Mouse (Mus musculus) CH12.LX (cell line): Measurements from ENCODE around the gene Ybx3. TPM values are rescaled to one million over a fixed set of nuclear protein-coding genes. Genes with fewer than 3 reads are reported as not detected.

Experiments used
- DNase-seq: peaks from one replicate; pipeline ENCODE4 v3.0.0-alpha.2; 2013; ENCODE audit errors: extremely low read depth
- H3K27ac ChIP-seq: 2 replicates; pipeline ENCODE4 v1.5.1; 2012; ENCODE audit warnings: low read depth, mild to moderate bottlenecking, control low read depth, moderate library complexity; ENCODE audit not compliant: insufficient read depth
- H3K27me3 ChIP-seq: replicated peaks from 2 replicates; pipeline ENCODE3; 2012; ENCODE audit warnings: inconsistent platforms
- H3K36me3 ChIP-seq, 2 experiments: replicated peaks in 1 of 2; 2 replicates each; pipeline versions ENCODE3 to v1.6.1; 2012; ENCODE audit warnings: inconsistent platforms in 1 of 2, low read length in 1 of 2, mild to moderate bottlenecking in 1 of 2, mixed read lengths in 1 of 2, moderate library complexity in 1 of 2; ENCODE audit not compliant: control insufficient read depth in 1 of 2, insufficient read depth in 1 of 2
- H3K4me1 ChIP-seq, 2 experiments: 2 replicates each; pipeline ENCODE4 v1.6.1; 2012; ENCODE audit warnings: inconsistent platforms in 1 of 2, moderate library complexity in 1 of 2; ENCODE audit not compliant: insufficient read depth in 2 of 2, control insufficient read depth in 1 of 2
- H3K4me2 ChIP-seq: 2 replicates; pipeline ENCODE4 v1.6.1; 2012; ENCODE audit warnings: low read depth, mild to moderate bottlenecking, control low read depth; ENCODE audit not compliant: poor library complexity, insufficient read depth, severe bottlenecking
- H3K4me3 ChIP-seq, 3 experiments: fragments of 150-350 bp in 1 of 3; sonication (generic) in 1 of 3; replicated peaks in 1 of 3; 2 replicates each; pipeline versions ENCODE3 to v1.5.1; 2011 to 2012; ENCODE audit warnings: low read depth in 2 of 3, low read length in 2 of 3, mild to moderate bottlenecking in 2 of 3, moderate library complexity in 2 of 3, control low read depth in 1 of 3, improper control_type of control experiment in 1 of 3, inconsistent platforms in 1 of 3, mixed read lengths in 1 of 3; ENCODE audit not compliant: poor library complexity in 1 of 3
- H3K79me2 ChIP-seq: replicated peaks from 2 replicates; pipeline ENCODE4 v1.6.1; 2012; ENCODE audit warnings: mild to moderate bottlenecking, moderate library complexity; ENCODE audit not compliant: control insufficient read depth, poor library complexity, insufficient read depth, severe bottlenecking; ENCODE audit errors: extremely low read depth
- H3K9ac ChIP-seq: 2 replicates; pipeline ENCODE4 v1.6.1; 2012; ENCODE audit warnings: low read depth, mild to moderate bottlenecking, control low read depth, moderate library complexity; ENCODE audit not compliant: insufficient read depth
- H3K9me3 ChIP-seq: replicated peaks from 2 replicates; pipeline ENCODE3; 2012; ENCODE audit warnings: low read length, inconsistent platforms, mixed read lengths
- CHD1 ChIP-seq: IDR thresholded peaks from 2 replicates; pipeline ENCODE4 v1.6.1; 2012; ENCODE audit warnings: low read depth, low read length, improper control_type of control experiment, inconsistent platforms
- ELF1 ChIP-seq: IDR thresholded peaks from 2 replicates; pipeline ENCODE4 v1.6.1; 2014; ENCODE audit warnings: low read depth, mild to moderate bottlenecking, inconsistent platforms, low read length, improper control_type of control experiment
- EP300 ChIP-seq: IDR thresholded peaks from 2 replicates; pipeline ENCODE4 v1.6.1; 2011; ENCODE audit warnings: low read length, improper control_type of control experiment
- ETS1 ChIP-seq: conservative IDR thresholded peaks from 2 replicates; pipeline ENCODE4 v1.6.1; 2012; ENCODE audit warnings: low read depth, mild to moderate bottlenecking, inconsistent platforms, low read length, improper control_type of control experiment, moderate library complexity
- GABPA ChIP-seq: IDR thresholded peaks from 2 replicates; pipeline ENCODE4 v1.6.1; 2012; ENCODE audit warnings: low read depth, low read length, improper control_type of control experiment, inconsistent platforms; ENCODE audit not compliant: insufficient replicate concordance
- IRF4 ChIP-seq: IDR thresholded peaks from 2 replicates; pipeline ENCODE4 v1.6.1; 2014; ENCODE audit warnings: low read depth, mild to moderate bottlenecking, inconsistent platforms, low read length, improper control_type of control experiment
- MAFK ChIP-seq: IDR thresholded peaks from 2 replicates; pipeline ENCODE4 v1.6.1; 2011; ENCODE audit warnings: low read length, improper control_type of control experiment; ENCODE audit not compliant: insufficient replicate concordance
- MYC ChIP-seq: IDR thresholded peaks from 2 replicates; pipeline ENCODE4 v1.6.1; 2011; ENCODE audit warnings: low read depth, mild to moderate bottlenecking, improper control_type of control experiment, low read length
- RAD21 ChIP-seq: IDR thresholded peaks from 2 replicates; pipeline ENCODE4 v1.6.1; 2011; ENCODE audit warnings: low read depth, mild to moderate bottlenecking, low read length, improper control_type of control experiment, moderate library complexity
- SIN3A ChIP-seq: IDR thresholded peaks from 2 replicates; pipeline ENCODE4 v1.6.1; 2012; ENCODE audit warnings: low read length, improper control_type of control experiment, inconsistent platforms
- SMC3 ChIP-seq: IDR thresholded peaks from 2 replicates; pipeline ENCODE4 v1.6.1; 2011; ENCODE audit warnings: low read depth, low read length, improper control_type of control experiment
- ZC3H11A ChIP-seq: IDR thresholded peaks from 2 replicates; pipeline ENCODE4 v1.6.1; 2012; ENCODE audit warnings: low read depth, mild to moderate bottlenecking, inconsistent platforms, low read length, improper control_type of control experiment
- ZNF384 ChIP-seq: IDR thresholded peaks from 2 replicates; pipeline ENCODE4 v1.6.1; 2012; ENCODE audit warnings: low read depth, low read length, improper control_type of control experiment, inconsistent platforms
- dilution Hi-C: fragments of 300-500 bp; cut with MboI; formaldehyde crosslinking; loops from 2 replicates; pipeline ENCODE4 v1.14.3; 2020; ENCODE audit warnings: low sequenced_read_pairs; ENCODE audit not compliant: extremely low pct_unique_long_range_greater_than_20kb, extremely low pct_ligation_motif_present
- in situ Hi-C: fragments of 300-500 bp; cut with MboI; formaldehyde crosslinking; loops from 3 replicates; pipeline ENCODE4 v1.14.3; 2019; ENCODE audit warnings: low sequenced_read_pairs, low pct_ligation_motif_present, low pct_unique_long_range_greater_than_20kb, mixed read lengths
- polyA plus RNA-seq: library from polyadenylated mRNA; unstranded; fragments of >175 nt; gene quantifications from 2 replicates; pipeline ENCODE4 v1.2.1, GENCODE M21; 2012; ENCODE audit warnings: low read depth; ENCODE audit not compliant: insufficient read length
- total RNA-seq, 2 experiments: library from RNA; depleted of rRNA; stranded (reverse); fragments of 300-350 nt in 1 of 2; fragments of >200 nt in 1 of 2; gene quantifications; 2 replicates each; pipeline ENCODE4 v1.2.3; 2012 to 2014

The Ybx3 gene
- total and polyA plus RNA-seq, 3 experiments: 391 to 620 (median 410) TPM

- TF ChIP-seq ELF1 (no peak), GABPA (no peak), ETS1 (no peak), MAFK (no peak), RAD21 (no peak), EP300 (no peak), ZC3H11A (no peak)
Measured at GRCm38 (mm10) chr6:131387221-131388039, 846 bp downstream of the Ybx3 start (continued).

- TF ChIP-seq MYC (no peak), IRF4 (no peak)
- TF ChIP-seq, all 38 proteins: peak for 0
- no peaks in the 10 kb centered on the region for H3K9me3 ChIP-seq
- peaks cover 3 to 40% of the 10 kb centered on the region in 2 experiments for H3K4me1 ChIP-seq
- peaks cover 62% of the 10 kb centered on the region for H3K79me2 ChIP-seq
- dilution Hi-C loops: no loop called here
- H3K27me3 ChIP-seq: peaks cover 18% of the 10 kb centered on the region
- H3K36me3 ChIP-seq: peaks cover 9 to 33% of the 10 kb centered on the region in 2 experiments
- in situ Hi-C loops: no loop called here
- no peak for DNase-seq
- H3K27ac ChIP-seq: no peak overlapping the region
- peak overlapping the region; percentile 80 to 90 (median 89) for H3K4me3 ChIP-seq
- peak overlapping the region; percentile 83 for H3K4me2 ChIP-seq
- peak overlapping the region; percentile 92 for H3K9ac ChIP-seq
Measured at GRCm38 (mm10) chr6:131386416-131387019, 1.8 kb downstream of the Ybx3 start.

GRCm38 (mm10) chr6:131385469-131385868 is 2.8 kb downstream of the Ybx3 start:
- no peak overlapping the region for H3K27ac ChIP-seq
- H3K9ac ChIP-seq: no peak overlapping the region
- H3K36me3 ChIP-seq: peaks cover 18 to 43% of the 10 kb centered on the region in 2 experiments
- TF ChIP-seq ZNF384 (peak; percentile 70; the same call in 1 of the 2 replicates), CHD1 (0 out of 2 replicates have a peak, but pooled peaks have one; percentile 9), SMC3 (no peak), SIN3A (peak; percentile 20; the same call in 1 of the 2 replicates)
- in situ Hi-C loops (no loop called here), dilution Hi-C loops (no loop called here)
- H3K79me2 ChIP-seq: peaks cover 72% of the 10 kb centered on the region
- DNase-seq: no peak
- H3K4me1 ChIP-seq: peaks cover 3 to 40% of the 10 kb centered on the region in 2 experiments
- peaks cover 14% of the 10 kb centered on the region for H3K27me3 ChIP-seq
- no peaks in the 10 kb centered on the region for H3K9me3 ChIP-seq
- peak overlapping the region in 2 of 3 experiments; percentile 17 to 18 for H3K4me3 ChIP-seq
- H3K4me2 ChIP-seq: peak overlapping the region; percentile 82
